Comparison of ENCODE assay signal across 18 mouse cellular contexts in the genomic region with DNA sequence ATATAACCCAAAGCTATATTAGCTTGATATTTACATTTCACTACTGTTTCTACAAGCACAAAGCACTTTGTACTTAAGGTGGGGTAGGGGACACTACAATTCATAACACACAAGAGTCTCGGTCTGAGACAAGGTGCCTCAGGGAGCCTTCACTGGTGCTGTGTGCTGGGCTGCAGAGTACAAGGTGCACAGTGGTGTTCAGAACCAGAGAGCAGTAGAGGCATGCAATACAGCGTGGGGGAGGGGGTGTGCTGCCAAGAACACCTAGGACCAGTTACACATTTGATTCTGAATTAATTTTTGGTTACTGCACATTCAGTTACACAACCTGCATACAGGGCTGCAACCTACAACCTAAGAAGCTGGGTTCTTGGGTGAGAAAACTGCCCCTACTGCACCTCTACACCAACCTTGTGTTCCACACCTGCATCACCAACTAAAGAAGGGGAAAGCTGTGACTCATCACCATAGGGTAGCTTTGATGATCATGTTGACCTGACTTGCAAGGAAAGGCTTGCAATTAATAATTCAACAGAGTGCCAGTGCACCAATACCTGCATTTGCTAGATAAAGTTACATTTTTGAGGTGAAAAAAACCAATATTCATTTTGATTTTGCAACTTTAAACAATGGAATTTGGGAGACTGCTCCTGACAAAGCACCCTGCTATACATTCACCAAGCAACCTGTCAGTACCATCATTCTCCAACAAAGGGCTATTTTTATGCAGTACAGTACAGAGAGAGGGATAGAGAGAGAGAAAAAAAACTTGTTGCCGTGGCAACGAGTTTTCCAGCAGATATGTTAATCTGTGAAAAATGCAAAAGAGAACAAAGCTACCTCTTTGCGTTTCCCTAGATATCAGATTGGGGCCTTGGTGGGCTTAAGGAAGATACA. TPM values are rescaled to one million over a fixed set of nuclear protein-coding genes. Genes with fewer than 3 reads are reported as not detected.
A peak's percentile ranks its signal among the peaks of the same experiment; 100 is the strongest.
DNase-seq lines count a peak whose midpoint lies in the region; ATAC-seq and TF ChIP-seq lines count a peak whose summit lies in the region.
"Had no signal": no experiment of that assay in that cellular context is flagged by ENCODE, and none has a peak within 500 bp of the region (broad histone marks: within the 10 kb centered on the region; RNA-seq: fewer than 3 reads in every experiment).

No protein-coding gene starts in this region.

- no peaks in the 10 kb centered on the region for H3K9me3 ChIP-seq in MEL (replicated peaks; ENCODE audit: insufficient read depth, low read length)
- H3K9me3 ChIP-seq in forebrain, postnatal 0 days (ENCODE audit: low read length), result no peaks in the 10 kb centered on the region
- H3K9me3 ChIP-seq in kidney, embryonic 14.5 days (ENCODE audit: control insufficient read depth, low read length), result no peaks in the 10 kb centered on the region
- H3K9me3 ChIP-seq: kidney, embryonic 15.5 days; limb, embryonic 12.5 days had no signal

- peak; percentile 92 for ATAC-seq in frontal cortex, adult (ENCODE audit: low TSS enrichment)
- ATAC-seq in forebrain, postnatal 0 days, result peak; percentile 97
- no peak for ATAC-seq in kidney, embryonic 14.5 days (ENCODE audit: low FRiP score, low TSS enrichment)
- ATAC-seq: inflammation-experienced regulatory T-cells, adult 6 months; Patski had no signal

- no peak for TF ChIP-seq EP300 in MEL (IDR thresholded peaks at IDR 0.05; ENCODE audit: low read depth in 1 of 2, low read length in 2 of 2)
- no peak for TF ChIP-seq EP300 in heart, adult 2 months (IDR thresholded peaks at IDR 0.05; ENCODE audit: insufficient read depth, low read depth, low read length)

- H3K4me1 ChIP-seq in MEL (ENCODE audit: control insufficient read depth in 1 of 2, insufficient read depth in 2 of 2, low read length in 2 of 2), result peaks cover 0 to 14% of the 10 kb centered on the region in 2 experiments; a peak in 2 of 4 replicates
- H3K4me1 ChIP-seq in forebrain, postnatal 0 days (ENCODE audit: insufficient read depth), result no peaks in the 10 kb centered on the region
- no peaks in the 10 kb centered on the region for H3K4me1 ChIP-seq in kidney, embryonic 14.5 days (ENCODE audit: control insufficient read depth, insufficient read depth, low read length)
- H3K4me1 ChIP-seq in heart, adult 2 months (ENCODE audit: control insufficient read depth, insufficient read depth, low read length), result no peaks in the 10 kb centered on the region
- H3K4me1 ChIP-seq: kidney, embryonic 15.5 days; limb, embryonic 12.5 days had no signal

- H3K36me3 ChIP-seq in MEL (ENCODE audit: control insufficient read depth in 1 of 2, insufficient read depth in 2 of 2, low read length in 2 of 2), result peaks cover 0 to 19% of the 10 kb centered on the region in 2 experiments; a peak in 2 of 4 replicates
- no peaks in the 10 kb centered on the region for H3K36me3 ChIP-seq in forebrain, postnatal 0 days (ENCODE audit: insufficient read depth)
- H3K36me3 ChIP-seq in kidney, embryonic 14.5 days (ENCODE audit: control insufficient read depth, insufficient read depth, low read length), result no peaks in the 10 kb centered on the region
- H3K36me3 ChIP-seq in heart, adult 2 months (ENCODE audit: control insufficient read depth, insufficient read depth, low read length), result no peaks in the 10 kb centered on the region
- H3K36me3 ChIP-seq: kidney, embryonic 15.5 days; limb, embryonic 12.5 days had no signal

- intact Hi-C loops in left cerebral cortex, postnatal 25 days (cut with DNase I), result no loop called here
- intact Hi-C loops in heart, adult 2 months (cut with DNase I), result no loop called here

- no peak overlapping the region for H3K4me3 ChIP-seq in MEL (ENCODE audit: control insufficient read depth in 1 of 2, insufficient read depth in 1 of 2, low read depth in 2 of 2, low read length in 2 of 2)
- no peak overlapping the region for H3K4me3 ChIP-seq in forebrain, postnatal 0 days (ENCODE audit: low read depth, low read length)
- H3K4me3 ChIP-seq in kidney, embryonic 14.5 days (ENCODE audit: low read length), result no peak overlapping the region
- H3K4me3 ChIP-seq in heart, adult 2 months, result no peak overlapping the region
- H3K4me3 ChIP-seq: gastrocnemius, adult 2 months; kidney, embryonic 15.5 days; limb, embryonic 12.5 days had no signal

- no peaks in the 10 kb centered on the region for H3K79me2 ChIP-seq in MEL (ENCODE audit: control insufficient read depth, insufficient read depth, low read length, poor library complexity)
- no peaks in the 10 kb centered on the region for H3K79me2 ChIP-seq in heart, adult 2 months (replicated peaks; ENCODE audit: control insufficient read depth, insufficient read depth, low read length)

- no peak overlapping the region for H3K9ac ChIP-seq in MEL (ENCODE audit: control insufficient read depth, low read depth, low read length, poor library complexity, severe bottlenecking)
- H3K9ac ChIP-seq in forebrain, postnatal 0 days, result no peak overlapping the region
- H3K9ac ChIP-seq in kidney, embryonic 14.5 days (ENCODE audit: low read depth, low read length), result no peak overlapping the region
- no peak overlapping the region for H3K9ac ChIP-seq in heart, adult 2 months (ENCODE audit: low read depth, low read length)
- H3K9ac ChIP-seq: kidney, embryonic 15.5 days; limb, embryonic 12.5 days; liver, embryonic 14.5 days had no signal

- TF ChIP-seq CTCF in MEL (IDR thresholded peaks at IDR 0.05 in 2 of 3, conservative IDR thresholded peaks at IDR 0.05 in 1 of 3; ENCODE audit: control insufficient read depth in 1 of 3, insufficient read depth in 1 of 3, low read depth in 2 of 3, low read length in 3 of 3, poor library complexity in 1 of 3, severe bottlenecking in 1 of 3), result no peak
- TF ChIP-seq CTCF in forebrain, postnatal 0 days (IDR thresholded peaks at IDR 0.05; ENCODE audit: low read depth), result no peak
- TF ChIP-seq CTCF in heart, adult 2 months (IDR thresholded peaks at IDR 0.05), result no peak

- no peak for DNase-seq in frontal cortex, postnatal 25 days (ENCODE audit: low spot score in 2 of 2)
- peak; percentile 22 to 56 for DNase-seq in left cerebral cortex, postnatal 25 days (ENCODE audit: low spot score in 2 of 2)
- no peak for DNase-seq in left cerebral cortex, adult 9 months (ENCODE audit: low spot score in 2 of 2)
- no peak for DNase-seq in MEL (ENCODE audit: low read depth, low spot score)
- DNase-seq in forebrain, postnatal 0 days, result peak; percentile 79
- DNase-seq in heart, adult 2 months, result no peak
- DNase-seq: adrenal gland, postnatal 36 days; cerebellum, postnatal 25 days; gastrocnemius, adult 2 months; heart, adult 11 months; lung, postnatal 10 days had no signal

- H3K27me3 ChIP-seq in MEL (ENCODE audit: control insufficient read depth in 1 of 2, insufficient read depth in 2 of 2, low read length in 2 of 2), result no peaks in the 10 kb centered on the region
- H3K27me3 ChIP-seq in forebrain, postnatal 0 days (ENCODE audit: insufficient read depth, low read length), result no peaks in the 10 kb centered on the region
- no peaks in the 10 kb centered on the region for H3K27me3 ChIP-seq in kidney, embryonic 14.5 days (ENCODE audit: control insufficient read depth, insufficient read depth, low read length)
- H3K27me3 ChIP-seq in heart, adult 2 months (ENCODE audit: control insufficient read depth, insufficient read depth, low read length), result no peaks in the 10 kb centered on the region

- WGBS in forebrain, postnatal 0 days, result 65% methylated on average over 5 of the region's 5 CpGs
- WGBS in kidney, embryonic 14.5 days, result 80% methylated on average over 5 of the region's 5 CpGs
- 69% methylated on average over 5 of the region's 5 CpGs for WGBS in heart, adult 2 months

- no peak for TF ChIP-seq RAD21 in MEL (IDR thresholded peaks at IDR 0.05; ENCODE audit: low read depth, low read length)

- no peak overlapping the region for H3K4me2 ChIP-seq in forebrain, postnatal 0 days (ENCODE audit: low read depth)
- H3K4me2 ChIP-seq in kidney, embryonic 14.5 days (replicated peaks; ENCODE audit: low read depth, low read length), result no peak overlapping the region
- H3K4me2 ChIP-seq: kidney, embryonic 15.5 days; limb, embryonic 12.5 days had no signal

- H3K27ac ChIP-seq in MEL (ENCODE audit: control insufficient read depth, low read depth, low read length), result no peak overlapping the region
- H3K27ac ChIP-seq in forebrain, postnatal 0 days (ENCODE audit: low read depth, low read length), result peak overlapping the region; percentile 75
- H3K27ac ChIP-seq in kidney, embryonic 14.5 days (ENCODE audit: low read depth, low read length), result no peak overlapping the region
- no peak overlapping the region for H3K27ac ChIP-seq in heart, adult 2 months
- H3K27ac ChIP-seq: gastrocnemius, adult 2 months; kidney, embryonic 15.5 days; limb, embryonic 12.5 days; liver, embryonic 14.5 days had no signal

- TF ChIP-seq POLR2A in MEL (IDR thresholded peaks at IDR 0.05; ENCODE audit: control insufficient read depth in 1 of 2, insufficient read depth in 1 of 2, low read depth in 1 of 2, low read length in 2 of 2, poor library complexity in 1 of 2), result no peak
- no peak for TF ChIP-seq POLR2A in heart, adult 2 months (IDR thresholded peaks at IDR 0.05; ENCODE audit: insufficient read depth, low read depth, low read length)

TF ChIP-seq in MEL, 35 proteins besides CTCF, POLR2A, EP300 and RAD21:
- TF ChIP-seq ZNF384 (IDR thresholded peaks at IDR 0.05; ENCODE audit: low read depth, low read length) (peak; percentile 35; the same call in 1 of the 2 replicates), ZKSCAN1 (IDR thresholded peaks at IDR 0.05; ENCODE audit: low read depth, low read length) (no peak), NRF1 (IDR thresholded peaks at IDR 0.05; ENCODE audit: insufficient read depth, low read depth, low read length, poor library complexity, severe bottlenecking) (no peak), KAT2A (conservative IDR thresholded peaks at IDR 0.05; ENCODE audit: low read depth, low read length) (no peak), MXI1 (IDR thresholded peaks at IDR 0.05; ENCODE audit: low read depth, low read length) (no peak), MYC (IDR thresholded peaks at IDR 0.05; ENCODE audit: low read depth, low read length) (no peak), E2F4 (IDR thresholded peaks at IDR 0.05; ENCODE audit: borderline replicate concordance, low read depth, low read length) (no peak)

RNA-seq across cellular contexts. Expression of gene Reps2, which starts 22.0 kb away (rescaled TPM):
- total RNA-seq in left cerebral cortex, postnatal 25 days (2021), result 100 to 1,000 TPM; 147 to 148 TPM
- 2.1 and 2.2 TPM in 2 replicates for total RNA-seq in MEL (2012; rRNA removed)
- polyA plus RNA-seq in MEL (2012; ENCODE audit: insufficient read depth in 1 of 2, insufficient read length in 2 of 2, low read depth in 1 of 2, low replicate concordance in 2 of 2, missing spikeins in 1 of 2), result 1 to 10 TPM in 1 of 2 experiments, not detected in 1; 2.8 TPM
- 31.5 and 41.2 TPM in 2 replicates for total RNA-seq in forebrain, postnatal 0 days (2014; rRNA removed)
- 3.0 and 5.1 TPM in 2 replicates for polyA plus RNA-seq in forebrain, postnatal 0 days (2015; fragmentation: Nextera tagmentation; extraction: Ambion mirVana)
- polyA plus RNA-seq in kidney, embryonic 14.5 days (2014; fragmentation: Nextera tagmentation; extraction: Ambion mirVana), result 1.6 and 2.3 TPM in 2 replicates
- total RNA-seq in heart, adult 2 months (2021), result 1 to 10 TPM in 1 of 2 experiments, under 1 TPM in 1; 0.75 to 1.1 TPM
- polyA plus RNA-seq in heart, adult 2 months (2012; rRNA removed), result 0.39 and 0.64 TPM in 2 replicates
- polyA plus RNA-seq: inflammation-experienced regulatory T-cells, adult 6 months had no signal

Comparison
In these comparisons a context has a peak if more than half of its experiments do, and no peak if none do; other contexts are left out.
1. DNase-seq: peak in left cerebral cortex, postnatal 25 days (2 of 2) and forebrain, postnatal 0 days (single experiment); none in frontal cortex, postnatal 25 days (0 of 2), left cerebral cortex, adult 9 months (0 of 2), MEL (single experiment) and heart, adult 2 months (0 of 2).
2. RNA of gene Reps2, which starts 22.0 kb away (total RNA-seq): 147 to 148 TPM in left cerebral cortex, postnatal 25 days and 31.5 to 41.2 TPM in forebrain, postnatal 0 days; 2.1 to 2.2 TPM in MEL and 0.75 to 1.1 TPM in heart, adult 2 months; every median in the first group is over 10 times any median in the second.